16 mouse cellular contexts compared by ENCODE assay signal in genomic region chr3:57914687-57915086, GRCm38 (mm10).
"Had no signal": no experiment of that assay in that cellular context is flagged by ENCODE, and none has a peak within 500 bp of the region (broad histone marks: within the 10 kb centered on the region; RNA-seq: fewer than 3 reads in every experiment).

No protein-coding gene starts in this region.

- H3K36me3 ChIP-seq: lung, embryonic 15.5 days; midbrain, embryonic 13.5 days; midbrain, embryonic 15.5 days; neural tube, embryonic 12.5 days had no signal

- H3K4me3 ChIP-seq: lung, embryonic 15.5 days; megakaryocyte, embryonic 14.5 days; midbrain, embryonic 13.5 days; midbrain, embryonic 15.5 days; neural tube, embryonic 12.5 days had no signal

- H3K27me3 ChIP-seq: lung, embryonic 15.5 days; megakaryocyte, embryonic 14.5 days; midbrain, embryonic 13.5 days; midbrain, embryonic 15.5 days; neural tube, embryonic 12.5 days had no signal

- H3K4me1 ChIP-seq: lung, embryonic 15.5 days; megakaryocyte, embryonic 14.5 days; midbrain, embryonic 15.5 days; neural tube, embryonic 12.5 days had no signal

- H3K27ac ChIP-seq: liver, embryonic 14.5 days; lung, embryonic 15.5 days; macrophage; midbrain, embryonic 13.5 days; midbrain, embryonic 15.5 days; neural tube, embryonic 12.5 days had no signal

- H3K9me3 ChIP-seq: lung, embryonic 15.5 days; midbrain, embryonic 13.5 days; midbrain, embryonic 15.5 days; neural tube, embryonic 12.5 days had no signal

- H3K9ac ChIP-seq: liver, embryonic 14.5 days; lung, embryonic 15.5 days; midbrain, embryonic 13.5 days; midbrain, embryonic 15.5 days; neural tube, embryonic 12.5 days had no signal

- H3K4me2 ChIP-seq: lung, embryonic 15.5 days; midbrain, embryonic 11.5 days; midbrain, embryonic 13.5 days; midbrain, embryonic 15.5 days; neural tube, embryonic 12.5 days had no signal

- DNase-seq: lung, adult 2 months; lung, postnatal 14 days; lung, postnatal 36 days; right cerebral cortex, postnatal 14 days; thymus, adult 18-20 months; thymus, postnatal 14 days; thymus, postnatal 36 days had no signal

- ATAC-seq: lung, postnatal 0 days; midbrain, embryonic 13.5 days; midbrain, embryonic 15.5 days had no signal
